Mouse (Mus musculus) adrenal gland (tissue): ENCODE measurements around the gene Irgm1.

ENCODE experiments used
- intact Hi-C: fragments of 180-260 bp; cut with DNase I; formaldehyde crosslinking; loops from one replicate; pipeline ENCODE4 v1.15.1; 2025

Gene Irgm1

DNA sequence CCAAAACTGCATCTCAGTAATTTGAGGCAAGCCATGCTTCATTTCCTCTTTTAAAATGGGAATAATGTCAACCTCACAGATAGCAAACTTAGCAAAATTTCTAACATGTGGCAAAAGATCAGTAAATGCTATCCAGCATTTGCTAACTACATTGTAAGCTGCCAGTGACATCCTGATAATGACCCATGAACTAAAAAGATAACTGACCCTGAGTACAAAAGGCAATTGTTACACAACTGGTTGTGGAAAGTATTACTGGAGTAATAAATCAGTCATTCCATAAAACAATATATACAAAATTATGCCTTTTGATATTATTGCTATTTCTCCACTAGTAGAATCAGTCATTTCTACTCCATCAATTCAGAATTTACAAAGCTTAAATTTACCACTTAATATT is 57.7 kb downstream of the Irgm1 start:
- intact Hi-C loops, result loop anchor here (2.0 kb wide), 1 partner anchor 13 kb away; the partner anchor contains the start of gene Rack1
